In genomic region chr4:58722772-58723171, GRCm38 (mm10) we compare ENCODE assay signal across 8 mouse cellular contexts.
A peak's percentile ranks its signal among the peaks of the same experiment; 100 is the strongest.
DNase-seq lines count a peak whose midpoint lies in the region; ATAC-seq and TF ChIP-seq lines count a peak whose summit lies in the region.

No protein-coding gene starts in this region.

- 35% methylated on average over 9 of the region's 9 CpGs for WGBS in embryonic facial prominence, embryonic 14.5 days
- 26% methylated on average over 9 of the region's 9 CpGs for WGBS in limb, embryonic 11.5 days
- WGBS in stomach, postnatal 0 days, result 23% methylated on average over 9 of the region's 9 CpGs

- no peak for TF ChIP-seq POLR2A in brain, embryonic 14.5 days (IDR thresholded peaks at IDR 0.05; ENCODE audit: borderline replicate concordance, extremely low read depth, insufficient read depth, insufficient read length, poor library complexity, severe bottlenecking)

- H3K4me2 ChIP-seq in embryonic facial prominence, embryonic 14.5 days (ENCODE audit: low read depth, low read length), result peak overlapping the region; percentile 10; the same call in 1 of the 2 replicates
- H3K4me2 ChIP-seq in limb, embryonic 11.5 days (ENCODE audit: low read depth, severe bottlenecking), result no peak overlapping the region
- H3K4me2 ChIP-seq in stomach, postnatal 0 days (replicated peaks; ENCODE audit: low read depth), result no peak overlapping the region

- H3K9ac ChIP-seq in embryonic facial prominence, embryonic 14.5 days (ENCODE audit: low read depth, low read length), result 0 out of 2 replicates have a peak overlapping the region, but pooled peaks have one; percentile 14
- H3K9ac ChIP-seq in limb, embryonic 11.5 days (ENCODE audit: low read length), result 0 out of 2 replicates have a peak overlapping the region, but pooled peaks have one; percentile 12
- H3K9ac ChIP-seq in stomach, postnatal 0 days (ENCODE audit: low read length), result no peak overlapping the region

- TF ChIP-seq EP300 in stomach, postnatal 0 days (optimal IDR thresholded peaks at IDR 0.05), result no peak

- H3K9me3 ChIP-seq in embryonic facial prominence, embryonic 14.5 days (ENCODE audit: control insufficient read depth, low read length), result no peaks in the 10 kb centered on the region
- H3K9me3 ChIP-seq in limb, embryonic 11.5 days (ENCODE audit: control insufficient read depth, low read length), result no peaks in the 10 kb centered on the region
- no peaks in the 10 kb centered on the region for H3K9me3 ChIP-seq in stomach, postnatal 0 days (ENCODE audit: control insufficient read depth, low read length)

- peak overlapping the region; percentile 67 for H3K27ac ChIP-seq in embryonic facial prominence, embryonic 14.5 days (replicated peaks; ENCODE audit: low read depth, low read length)
- peak overlapping the region; percentile 68 for H3K27ac ChIP-seq in limb, embryonic 11.5 days (replicated peaks; ENCODE audit: low read depth, low read length)
- H3K27ac ChIP-seq in stomach, postnatal 0 days (replicated peaks), result no peak overlapping the region

- DNase-seq in layer of hippocampus, adult 11-12 months (ENCODE audit: low spot score), result peak; percentile 6
- DNase-seq in layer of hippocampus, postnatal 36 days, result no peak
- peak; percentile 79 for DNase-seq in brain, embryonic 14.5 days (ENCODE audit: low read depth)
- peak; percentile 57 for DNase-seq in embryonic facial prominence, embryonic 14.5 days (ENCODE audit: low spot score)
- peak; percentile 82 for DNase-seq in limb, embryonic 11.5 days (ENCODE audit: low spot score)
- peak; percentile 43 for DNase-seq in stomach, postnatal 0 days (ENCODE audit: low spot score)
- no peak for DNase-seq in urinary bladder, adult 2 months (ENCODE audit: low spot score)
- DNase-seq in kidney, postnatal 25 days, result no peak

- TF ChIP-seq CTCF in brain, embryonic 14.5 days (IDR thresholded peaks at IDR 0.05; ENCODE audit: borderline replicate concordance, extremely low read depth, insufficient read depth, insufficient read length), result no peak
- TF ChIP-seq CTCF in stomach, postnatal 0 days (IDR thresholded peaks at IDR 0.05; ENCODE audit: low read depth), result no peak

- H3K27me3 ChIP-seq in embryonic facial prominence, embryonic 14.5 days (replicated peaks; ENCODE audit: control insufficient read depth, insufficient read depth, low read length), result no peaks in the 10 kb centered on the region
- no peaks in the 10 kb centered on the region for H3K27me3 ChIP-seq in limb, embryonic 11.5 days (ENCODE audit: control insufficient read depth, insufficient read depth, low read length)
- H3K27me3 ChIP-seq in stomach, postnatal 0 days (ENCODE audit: control insufficient read depth, insufficient read depth, low read length), result no peaks in the 10 kb centered on the region

- H3K4me1 ChIP-seq in embryonic facial prominence, embryonic 14.5 days (ENCODE audit: control insufficient read depth, insufficient read depth, low read length), result peaks cover 13% of the 10 kb centered on the region; the same call in 1 of the 2 replicates
- peaks cover 19% of the 10 kb centered on the region for H3K4me1 ChIP-seq in limb, embryonic 11.5 days (ENCODE audit: control insufficient read depth, insufficient read depth, low read length)
- no peaks in the 10 kb centered on the region for H3K4me1 ChIP-seq in stomach, postnatal 0 days (replicated peaks; ENCODE audit: control insufficient read depth, insufficient read depth)

- no peak overlapping the region for H3K4me3 ChIP-seq in embryonic facial prominence, embryonic 14.5 days (ENCODE audit: low read depth, low read length)
- no peak overlapping the region for H3K4me3 ChIP-seq in limb, embryonic 11.5 days (ENCODE audit: low read depth, low read length)
- no peak overlapping the region for H3K4me3 ChIP-seq in stomach, postnatal 0 days (ENCODE audit: low read depth, low read length)

- H3K36me3 ChIP-seq in embryonic facial prominence, embryonic 14.5 days (ENCODE audit: control insufficient read depth, insufficient read depth, low read length), result no peaks in the 10 kb centered on the region
- no peaks in the 10 kb centered on the region for H3K36me3 ChIP-seq in limb, embryonic 11.5 days (ENCODE audit: control insufficient read depth, insufficient read depth, low read length)
- no peaks in the 10 kb centered on the region for H3K36me3 ChIP-seq in stomach, postnatal 0 days (ENCODE audit: control insufficient read depth, insufficient read depth, low read length)

- no peak for ATAC-seq in embryonic facial prominence, embryonic 14.5 days (ENCODE audit: low read depth)
- peak; percentile 88 for ATAC-seq in limb, embryonic 11.5 days (ENCODE audit: insufficient number of reproducible peaks, low FRiP score, low TSS enrichment, low read depth)
- peak; percentile 65 for ATAC-seq in stomach, postnatal 0 days (ENCODE audit: low FRiP score, low TSS enrichment)

Comparison
In these comparisons a context has a peak if more than half of its experiments do, and no peak if none do; other contexts are left out.
1. DNase-seq: peak in layer of hippocampus, adult 11-12 months (single experiment), brain, embryonic 14.5 days (single experiment), embryonic facial prominence, embryonic 14.5 days (single experiment), limb, embryonic 11.5 days (single experiment) and stomach, postnatal 0 days (single experiment); none in layer of hippocampus, postnatal 36 days (0 of 2), urinary bladder, adult 2 months (single experiment) and kidney, postnatal 25 days (0 of 2).